Mouse (Mus musculus) cerebellum, postnatal 4 days (tissue): Measurements from ENCODE around the gene Art4.
"Not testable (repeated sequence)": the region's sequence is repeated elsewhere in the genome, so short reads cannot be mapped to it uniquely, and the experiment has no call there.

Source experiments
- DNase-seq, 2 experiments: peaks; one replicate each; pipeline ENCODE4 v3.0.0; 2022; ENCODE audit warnings: low spot score in 2 of 2, mixed read lengths in 1 of 2

The Art4 gene

GRCm38 (mm10) chr6:136857186-136857872, at the start of gene Art4:
TSS of gene Art4 (minus strand) at chr6:136857733.
- no peak for DNase-seq

DNA sequence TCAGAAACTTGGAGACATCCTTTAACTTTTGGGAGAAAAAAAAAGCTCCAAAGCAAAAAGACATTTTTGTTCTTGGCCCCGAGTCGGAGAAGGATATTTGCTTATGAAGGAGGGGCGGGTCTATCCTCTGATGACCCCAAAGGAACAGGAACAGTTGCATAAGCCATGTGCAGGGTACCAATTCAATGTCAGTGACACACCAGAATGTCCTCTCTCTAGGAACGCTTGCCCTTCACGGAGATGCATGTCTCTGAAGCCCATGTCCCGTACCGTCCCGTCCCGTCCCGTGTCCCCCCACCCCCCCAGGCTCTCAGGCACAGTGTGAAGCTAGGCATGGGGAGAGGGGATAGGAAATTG, 49.4 kb upstream of the Art4 start:
- no peak for DNase-seq

DNA sequence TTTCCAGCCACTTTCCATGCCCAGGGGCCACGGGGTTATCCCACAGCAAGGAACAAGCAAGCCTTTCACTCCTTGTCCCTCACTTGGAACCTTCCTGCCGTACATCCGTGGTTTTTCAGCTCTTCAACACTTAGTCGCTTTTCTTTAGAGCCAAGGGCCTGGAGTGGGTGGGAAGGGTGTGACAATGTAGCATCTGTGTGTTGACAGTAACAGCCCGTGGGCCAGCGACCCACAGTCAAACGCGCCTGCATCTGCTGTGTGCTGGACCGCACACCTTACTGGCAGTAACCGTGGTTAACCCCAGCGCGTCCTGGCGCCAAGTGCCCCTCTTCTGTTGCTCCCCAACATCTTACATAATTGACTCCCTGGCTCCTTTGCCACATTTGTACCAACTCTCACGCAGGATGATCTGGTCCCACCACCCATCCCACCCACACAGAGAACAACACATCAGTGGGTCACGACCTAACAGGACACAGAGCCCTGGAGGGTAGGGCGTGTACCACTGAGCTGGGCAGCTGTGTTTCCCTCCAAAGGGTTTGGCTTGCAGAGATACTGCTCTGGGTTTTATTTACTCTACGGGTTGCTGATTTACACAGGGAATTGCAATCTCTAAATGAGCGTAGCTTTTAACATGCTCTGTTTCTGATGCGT, 48.9 kb upstream of the Art4 start:
- DNase-seq: no peak

GRCm38 (mm10) chr6:136903885-136904470, 46.4 kb upstream of the Art4 start:
- no peak for DNase-seq

DNA sequence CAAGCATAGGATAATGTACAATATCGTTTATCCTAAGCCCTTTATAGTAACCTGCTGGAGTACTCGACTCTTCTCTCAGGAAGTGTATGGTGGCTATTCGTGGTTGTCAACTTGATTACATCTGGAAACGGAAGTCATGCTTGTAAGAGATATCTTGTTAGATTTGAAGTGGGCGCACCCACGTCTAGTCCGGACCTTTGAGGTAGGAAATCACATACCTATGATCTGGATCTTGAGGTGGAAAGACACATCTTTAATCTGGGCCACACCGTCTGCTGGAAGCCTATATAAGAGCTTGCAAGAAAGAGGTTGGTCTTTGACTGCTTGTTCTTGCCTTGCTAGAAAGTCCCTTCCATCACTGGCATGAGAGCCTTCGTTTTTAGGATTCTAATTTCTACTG, 45.0 kb upstream of the Art4 start:
- no peak for DNase-seq

DNA sequence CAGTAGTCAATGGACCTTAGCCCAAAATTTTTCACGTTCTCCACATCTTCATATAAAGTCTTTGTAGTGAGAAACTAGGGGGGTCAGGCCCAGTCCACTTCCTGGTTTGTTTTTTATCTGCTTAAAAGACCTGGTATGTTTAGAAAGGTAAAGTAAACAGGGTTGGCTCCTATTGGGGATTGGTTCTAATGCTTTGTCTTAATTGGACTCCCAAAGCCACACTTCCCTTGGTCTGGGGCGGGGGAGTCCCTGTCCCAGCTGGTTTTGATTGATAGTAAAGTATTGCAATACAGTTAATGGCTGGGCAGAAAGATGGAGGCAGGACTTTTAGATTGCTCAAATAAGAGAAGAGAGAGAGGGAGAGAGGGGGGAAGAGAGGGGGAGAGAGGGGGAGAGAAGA, 43.5 kb upstream of the Art4 start:
- DNase-seq: no peak

DNA sequence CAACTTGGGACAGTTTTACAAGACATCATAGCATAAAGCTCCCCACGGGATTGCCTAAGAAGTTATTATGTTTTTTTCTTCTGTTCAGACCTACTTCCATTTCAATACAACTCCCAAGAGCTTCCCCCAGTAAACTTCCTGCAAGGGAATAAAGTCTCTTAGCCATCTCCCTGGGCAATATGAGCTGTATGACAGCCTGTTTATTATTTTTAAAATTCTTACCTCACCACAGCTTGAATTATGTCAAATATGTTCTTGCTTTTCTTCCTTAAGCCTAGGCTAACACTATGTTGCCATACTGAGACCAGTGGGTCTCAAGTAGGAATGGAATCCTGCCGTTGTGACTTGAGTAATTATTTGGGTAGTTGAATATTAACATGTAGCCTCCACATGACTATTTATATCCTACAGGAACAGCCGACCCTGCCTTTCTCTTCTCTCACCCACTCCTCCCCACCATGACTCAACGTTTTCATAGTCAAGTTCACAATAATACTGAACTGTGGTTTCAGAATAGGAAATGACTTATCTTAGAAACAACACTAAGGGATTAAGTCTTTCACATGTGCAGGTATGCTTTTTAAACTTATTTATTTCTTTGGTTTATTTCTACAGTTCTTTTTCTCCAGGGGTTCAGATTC, 43.0 kb upstream of the Art4 start:
- DNase-seq: no peak

- DNase-seq: no peak
Observed at GRCm38 (mm10) chr6:136898954-136899353, 41.4 kb upstream of the Art4 start.

- no peak for DNase-seq
Observed at GRCm38 (mm10) chr6:136898222-136898621, 40.7 kb upstream of the Art4 start.

DNA sequence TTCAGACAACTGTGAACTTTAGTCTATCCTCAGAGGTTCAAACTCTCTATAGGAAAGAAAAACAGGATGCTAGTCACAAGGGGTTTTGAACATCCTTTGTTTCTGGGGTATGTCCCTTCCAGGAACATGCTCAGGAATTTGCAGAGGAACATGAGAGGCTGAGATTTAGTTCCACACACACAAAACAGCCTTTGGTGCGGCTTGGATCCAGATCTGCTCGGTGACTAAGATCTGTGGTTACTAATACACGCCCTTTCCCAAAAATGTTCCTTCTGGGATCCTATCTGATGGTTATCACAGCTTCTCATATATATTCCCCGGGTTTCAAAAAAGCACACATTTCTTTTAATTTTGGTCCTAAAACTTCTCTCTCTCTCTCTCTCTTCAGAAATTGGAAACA, 40.3 kb upstream of the Art4 start:
- DNase-seq: no peak

DNA sequence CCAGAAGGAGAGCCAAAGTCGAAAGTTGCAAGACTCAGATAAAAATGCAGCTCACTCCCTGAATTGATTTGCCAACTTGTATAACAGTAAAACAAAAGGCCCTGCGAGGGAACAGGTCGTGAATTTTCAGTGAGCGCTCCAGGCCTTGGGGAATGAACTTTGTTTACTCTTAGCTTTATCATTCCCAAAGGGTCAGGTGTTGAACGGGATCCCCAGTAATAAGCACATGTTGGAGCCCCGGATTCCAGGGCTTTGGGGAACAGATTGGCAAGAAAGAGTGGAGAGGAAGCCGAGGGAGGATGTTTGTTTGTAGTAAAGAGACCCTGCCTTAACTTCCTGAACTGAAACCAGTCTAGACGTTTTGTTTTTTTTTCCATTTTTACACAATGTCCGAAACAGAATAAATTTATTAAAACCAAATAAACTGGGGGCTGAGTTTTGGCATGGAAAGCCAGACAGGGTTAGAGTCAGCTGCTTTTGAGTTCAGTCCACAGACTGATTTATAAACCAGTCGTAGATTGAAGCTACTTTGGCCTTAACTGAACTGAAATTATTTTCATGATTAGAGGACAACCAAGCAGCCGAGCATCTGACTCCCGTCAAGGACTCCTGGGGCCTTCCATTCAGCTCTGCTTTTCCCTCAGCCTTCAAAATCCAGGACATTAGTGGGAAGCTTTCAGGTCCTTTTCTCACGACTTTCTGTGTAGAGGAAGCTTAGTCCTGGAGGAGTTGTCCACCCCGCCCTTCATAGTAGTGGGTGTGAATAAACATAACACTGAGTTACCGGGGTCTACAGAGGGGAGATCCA, 37.2 kb upstream of the Art4 start:
- no peak for DNase-seq

DNA sequence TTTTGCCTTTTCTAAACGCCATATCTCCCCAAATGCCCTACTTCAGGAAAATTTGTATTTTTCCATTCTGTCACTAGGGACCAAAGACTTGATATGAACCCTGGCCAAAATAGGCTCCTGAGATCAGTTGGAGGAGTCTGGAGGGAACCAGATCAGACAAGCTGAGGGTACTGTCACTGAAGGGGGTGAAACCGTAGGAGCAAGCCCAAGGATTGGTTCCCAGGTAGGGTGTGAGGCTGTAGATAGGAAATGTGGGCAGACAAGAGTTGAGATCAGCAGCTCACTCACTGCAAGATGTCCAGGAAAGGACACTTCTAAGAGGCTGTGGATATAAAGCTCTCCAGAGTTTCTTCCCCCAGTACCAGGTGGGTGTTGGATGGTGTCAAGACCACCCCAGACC, 34.5 kb upstream of the Art4 start:
- DNase-seq: no peak

DNA sequence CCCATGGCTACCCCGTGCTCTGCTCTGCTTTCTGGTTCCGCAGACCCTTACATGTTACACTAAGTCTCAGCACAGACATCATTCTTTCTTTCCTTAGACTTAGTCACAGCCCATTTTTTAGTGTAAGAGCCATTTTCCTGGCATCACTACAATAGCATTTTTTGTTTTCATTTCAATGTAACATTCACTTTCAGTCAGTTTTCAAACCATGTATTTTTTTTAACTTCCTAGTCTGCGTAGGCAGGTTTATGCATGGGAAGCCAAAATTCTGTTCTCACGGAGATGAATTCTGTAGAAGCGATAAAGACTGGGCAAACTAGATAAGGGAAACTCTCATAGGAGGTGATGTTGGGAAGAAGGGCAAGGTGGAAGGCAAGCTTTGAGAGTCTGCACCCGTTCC, 32.0 kb upstream of the Art4 start:
- no peak for DNase-seq

DNA sequence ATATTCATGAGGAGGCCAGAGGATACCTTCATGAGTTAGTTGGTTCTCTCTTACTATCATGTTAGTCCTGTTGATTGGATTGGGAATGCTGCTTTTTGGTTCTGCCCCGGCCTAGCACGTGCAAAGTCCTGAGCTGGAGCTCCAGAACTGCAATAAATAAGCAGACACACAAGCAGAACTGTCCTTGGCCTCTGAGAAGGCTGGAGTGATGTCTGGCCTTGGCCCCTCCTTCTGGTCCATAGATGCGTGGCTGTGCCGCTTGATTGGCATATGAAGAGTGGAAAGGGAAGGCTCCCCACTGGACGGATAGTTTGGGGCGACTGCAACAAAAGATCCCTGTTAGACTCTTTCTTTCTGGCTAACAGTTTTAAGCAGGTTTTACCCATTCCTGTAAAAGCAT, 31.5 kb upstream of the Art4 start:
- DNase-seq: no peak

DNA sequence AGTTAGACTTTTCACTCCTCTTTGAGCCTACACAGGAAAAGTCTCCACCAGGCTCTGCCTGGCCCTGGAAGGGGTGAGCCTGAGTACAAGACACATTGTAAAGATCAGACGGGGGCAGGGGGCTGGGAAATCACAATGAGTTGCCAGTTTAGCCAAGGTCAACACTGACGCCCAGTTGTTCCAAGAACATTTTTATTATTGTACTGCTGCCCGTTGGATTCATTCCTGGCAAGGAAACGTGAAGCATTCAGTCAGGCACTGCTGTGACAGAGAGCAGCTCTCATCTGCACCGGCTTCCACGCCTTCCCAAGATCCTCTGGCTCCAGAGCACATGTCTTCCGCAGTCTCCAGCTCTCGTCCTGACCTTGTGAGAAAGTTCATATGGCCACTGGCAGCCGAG, 30.3 kb upstream of the Art4 start:
- DNase-seq: no peak

- DNase-seq: not testable (repeated sequence)
Observed at GRCm38 (mm10) chr6:136884766-136885165, 27.2 kb upstream of the Art4 start.

DNA sequence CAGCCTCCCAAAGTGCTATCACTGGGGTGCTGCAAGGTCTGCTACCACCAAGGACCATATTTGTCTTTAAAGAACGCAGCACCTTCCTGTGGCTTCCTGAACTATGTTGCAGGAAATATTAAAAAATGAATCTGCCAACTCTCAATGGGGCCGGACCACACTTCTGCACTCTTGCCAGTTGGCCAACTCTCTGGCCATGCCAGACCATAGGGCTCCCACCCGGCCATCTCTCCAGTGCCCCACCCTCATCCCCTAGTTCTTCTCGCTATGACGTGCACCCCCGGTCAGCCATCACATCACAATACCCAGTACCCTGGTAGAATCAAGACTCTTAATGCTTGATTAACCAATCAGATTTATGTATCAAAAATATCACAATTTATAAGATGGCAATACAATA, 26.4 kb upstream of the Art4 start:
- DNase-seq: no peak

GRCm38 (mm10) chr6:136883431-136883915, 25.9 kb upstream of the Art4 start:
- DNase-seq: no peak

DNA sequence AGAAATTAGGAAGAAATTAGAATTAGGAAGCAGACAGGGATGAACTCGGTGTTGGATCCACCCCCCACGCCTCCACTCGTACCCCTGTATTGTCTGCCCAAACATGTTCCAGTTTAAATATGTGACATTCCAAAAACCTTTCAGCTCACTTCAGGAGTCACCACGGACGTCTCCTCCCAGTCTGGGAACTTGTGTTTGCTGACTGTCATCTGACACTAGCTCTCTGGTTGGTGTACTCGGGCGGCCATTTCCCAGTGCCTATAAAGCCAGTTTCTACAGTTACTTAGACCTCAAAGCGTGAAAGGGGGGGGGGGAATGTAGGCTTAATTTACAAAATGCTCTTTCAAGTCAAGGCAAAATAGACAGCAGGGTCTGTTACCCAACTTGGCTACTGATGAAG, 24.1 kb upstream of the Art4 start:
- DNase-seq: no peak

DNA sequence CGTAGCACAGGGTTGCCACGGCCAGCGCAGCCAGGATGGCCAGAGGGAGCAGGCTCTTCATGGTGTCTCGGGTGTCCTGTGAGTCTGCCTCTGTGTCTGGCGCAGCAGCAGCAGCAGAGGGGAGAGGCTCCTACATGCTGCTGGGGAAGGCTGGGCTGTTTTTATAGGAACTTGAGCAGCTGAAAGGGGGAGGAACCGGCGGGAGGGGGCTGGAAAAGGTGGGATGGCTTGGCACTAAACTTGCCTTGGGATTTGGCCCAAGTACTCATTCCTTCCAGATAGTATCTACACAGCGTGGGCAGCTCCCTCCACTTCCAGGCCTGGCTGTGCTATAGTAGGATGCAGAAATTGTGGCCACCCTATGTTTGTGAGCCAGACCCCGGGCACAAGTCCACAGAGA, 18.1 kb upstream of the Art4 start, which contains the start of gene Mgp:
Gene Mgp (minus strand): TSS at position 154 of the 400 bp plus-strand sequence.
- DNase-seq: no peak

GRCm38 (mm10) chr6:136874599-136874998, 17.1 kb upstream of the Art4 start:
- DNase-seq: no peak

GRCm38 (mm10) chr6:136868921-136869320, 11.4 kb upstream of the Art4 start:
- no peak for DNase-seq
